Mouse (Mus musculus): ENCODE results near the gene Nono.
"Not testable (repeated sequence)": the region's sequence is repeated elsewhere in the genome, so short reads cannot be mapped to it uniquely, and the experiment has no call there.

The Nono gene

GRCm38 (mm10) chrX:101481604-101482350 is 52.7 kb downstream of the Nono start:
- in situ Hi-C loops (cut with MboI; ENCODE audit: low sequenced_read_pairs) = no loop called here

- in situ Hi-C loops (cut with MboI; ENCODE audit: low sequenced_read_pairs) = not testable (repeated sequence)
Measured at GRCm38 (mm10) chrX:101486487-101487152, 57.5 kb downstream of the Nono start.
